Mouse (Mus musculus) ES-Bruce4 (cell line): ENCODE results near the gene Ina.

Experiments
- CTCF ChIP-seq: IDR thresholded peaks from one replicate; pipeline ENCODE4 v1.8.1; 2011; ENCODE audit warnings: low read depth, low read length
- EP300 ChIP-seq: IDR thresholded peaks from 2 replicates; pipeline ENCODE4 v1.6.1; 2011; ENCODE audit warnings: low read depth, low read length; ENCODE audit not compliant: insufficient read depth
- POLR2A ChIP-seq: IDR thresholded peaks from one replicate; pipeline ENCODE4 v1.8.1; 2011; ENCODE audit warnings: low read length; ENCODE audit not compliant: insufficient read depth

DNA sequence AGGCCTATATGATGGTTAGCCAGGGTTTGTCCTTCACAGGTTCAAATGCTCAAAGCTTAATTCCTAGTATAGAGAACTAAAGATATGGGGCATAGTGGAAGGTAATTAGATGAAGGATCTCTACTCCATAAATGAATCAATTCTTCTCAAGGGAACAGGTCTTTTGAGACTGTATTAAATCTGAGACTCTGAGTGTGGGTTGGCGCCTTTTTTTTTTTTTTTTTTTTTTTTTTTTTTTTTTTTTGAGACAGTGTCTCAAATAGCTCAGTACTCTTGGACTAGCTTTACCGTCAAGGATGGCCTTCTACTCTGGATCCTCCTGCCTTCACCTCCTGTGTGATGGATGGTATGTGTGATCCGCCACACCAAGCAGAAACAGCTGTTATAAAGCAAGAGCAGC lies 22.1 kb downstream of the Ina start:
- TF ChIP-seq CTCF (no peak), POLR2A (no peak), EP300 (no peak)
